Mouse (Mus musculus) stomach, embryonic 14.5 days (tissue): ENCODE measurements at regions not wholly inside any gene's neighbourhood (a gene's known extent, or its start where the extent isn't known, plus 50 kb on each side); places are given as distances from the start of the nearest gene placed in this dataset.

ENCODE experiments used
- ATAC-seq: fragments of 200-750 bp; cut with Nextera tagmentation; 2 replicates; pipeline ENCODE4 v1.8.0; 2017; ENCODE audit warnings: low read depth, moderate TSS enrichment; ENCODE audit not compliant: insufficient number of reproducible peaks, insufficient read depth, low FRiP score
- H3K27ac ChIP-seq: fragments of 300-500 bp; sonication (generic); 2 replicates; pipeline ENCODE4 v1.5.1; 2014; ENCODE audit warnings: mild to moderate bottlenecking, low read length, moderate library complexity, mixed read lengths
- H3K27me3 ChIP-seq: fragments of 300-500 bp; sonication (generic); 2 replicates; pipeline ENCODE4 v1.6.1; 2014; ENCODE audit warnings: low read length, control low read depth, mixed read lengths; ENCODE audit not compliant: control insufficient read depth, insufficient read depth
- H3K36me3 ChIP-seq: fragments of 300-500 bp; sonication (generic); 2 replicates; pipeline ENCODE4 v1.6.1; 2014; ENCODE audit warnings: mild to moderate bottlenecking, control low read depth, low read length, moderate library complexity, mixed read lengths; ENCODE audit not compliant: control insufficient read depth, insufficient read depth
- H3K4me1 ChIP-seq: fragments of 300-500 bp; sonication (generic); 2 replicates; pipeline ENCODE4 v1.6.1; 2014; ENCODE audit warnings: low read length, control low read depth, mixed read lengths; ENCODE audit not compliant: control insufficient read depth, insufficient read depth
- H3K4me2 ChIP-seq: fragments of 300-500 bp; sonication (generic); replicated peaks from 2 replicates; pipeline ENCODE4 v1.6.1; 2014; ENCODE audit warnings: low read depth, low read length, control low read depth
- H3K4me3 ChIP-seq: fragments of 300-500 bp; sonication (generic); 2 replicates; pipeline ENCODE4 v1.5.1; 2014; ENCODE audit warnings: low read depth, low read length, control low read depth
- H3K9ac ChIP-seq: fragments of 300-500 bp; sonication (generic); replicated peaks from 2 replicates; pipeline ENCODE4 v1.6.1; 2014; ENCODE audit warnings: low read depth, mild to moderate bottlenecking, control low read depth, low read length, moderate library complexity, mixed read lengths
- H3K9me3 ChIP-seq: fragments of 300-500 bp; sonication (generic); 2 replicates; pipeline ENCODE4 v1.6.1; 2016; ENCODE audit warnings: low read depth, low read length, control low read depth; ENCODE audit not compliant: control insufficient read depth
- WGBS: fragments of 180-500 bp; shearing (Covaris S2); extraction: QIAGEN DNeasy Blood & Tissue Kit; methylation state at CpG from one replicate; pipeline ENCODE4 v1.1.7; 2014; 5-methylcytosine and 5-hydroxymethylcytosine counted together

DNA sequence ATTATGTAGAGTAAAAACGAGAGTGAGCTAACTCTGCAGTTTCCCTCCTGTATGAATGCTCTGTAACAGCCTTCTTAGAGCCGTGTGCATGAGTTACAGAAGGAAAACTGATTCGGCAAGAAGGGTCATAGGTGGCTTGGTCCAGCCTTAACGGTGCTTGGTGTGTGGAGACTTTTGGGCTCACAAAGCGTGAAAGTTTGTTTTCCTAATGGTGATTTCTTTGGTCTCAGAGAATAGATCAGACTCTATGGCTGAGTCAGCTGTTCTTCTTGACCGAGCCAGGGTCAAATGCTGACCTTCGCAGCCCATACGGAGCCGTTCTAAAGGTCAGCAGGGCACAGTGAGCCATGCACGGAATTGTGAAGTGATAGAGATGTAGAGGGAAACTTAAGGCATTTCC, 294.1 kb upstream of the Mon1b start:
- WGBS = 59% methylated on average over 10 of the region's 10 CpGs
- Histone ChIP-seq H3K9me3 (no peaks in the 10 kb centered on the region), H3K4me3 (no peak overlapping the region), H3K9ac (no peak overlapping the region), H3K4me1 (no peaks in the 10 kb centered on the region), H3K27ac (no peak overlapping the region), H3K4me2 (no peak overlapping the region), H3K27me3 (no peaks in the 10 kb centered on the region), H3K36me3 (no peaks in the 10 kb centered on the region)
- no peak for ATAC-seq

DNA sequence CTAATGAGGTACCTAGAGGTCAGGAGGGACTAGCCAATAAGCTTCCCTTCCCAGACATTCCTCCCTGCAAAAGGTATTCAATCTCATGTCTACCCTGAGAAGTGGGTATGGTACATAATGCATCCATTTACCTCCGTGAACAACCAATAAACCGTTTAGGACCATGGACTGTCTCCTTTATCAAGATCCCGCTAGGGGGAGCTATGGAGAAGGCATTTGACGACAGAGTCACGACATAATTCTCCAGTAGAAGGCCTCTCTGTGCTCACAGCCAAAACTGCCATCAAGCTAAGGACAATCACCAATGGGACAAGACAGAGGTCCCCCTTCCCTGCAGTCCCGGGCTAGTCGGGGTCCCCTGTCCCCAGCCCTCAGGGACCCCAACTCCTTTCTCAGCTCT, 273.5 kb upstream of the Mon1b start:
- 58% methylated on average over 7 of the region's 7 CpGs for WGBS

DNA sequence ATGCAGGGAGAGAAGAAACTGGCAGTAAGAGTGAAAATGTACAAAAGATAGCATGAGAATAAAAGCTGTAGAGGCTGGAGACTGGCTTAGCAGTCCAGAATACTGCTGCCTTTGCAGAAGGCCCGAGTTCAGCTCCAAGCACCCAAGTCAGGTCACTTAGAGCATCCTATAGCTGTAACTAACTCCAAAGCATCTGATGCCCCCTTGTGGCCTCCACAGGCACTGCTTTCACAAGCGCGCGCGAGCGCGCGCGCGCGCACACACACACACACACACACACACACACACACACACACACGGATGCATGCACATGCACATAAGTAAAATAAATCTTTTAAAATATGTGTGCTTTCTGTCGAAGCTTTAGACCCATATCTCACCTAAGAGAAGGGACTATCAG, 271.2 kb upstream of the Mon1b start:
- Histone ChIP-seq H3K4me2 (no peak overlapping the region), H3K36me3 (no peaks in the 10 kb centered on the region), H3K4me1 (no peaks in the 10 kb centered on the region), H3K4me3 (no peak overlapping the region), H3K27ac (no peak overlapping the region), H3K27me3 (no peaks in the 10 kb centered on the region), H3K9me3 (no peaks in the 10 kb centered on the region), H3K9ac (no peak overlapping the region)
- ATAC-seq = no peak
- WGBS = 92% methylated on average over 13 of the region's 13 CpGs

More for the DNA sequence above, 273.5 kb upstream of the Mon1b start:
- H3K36me3 ChIP-seq = no peaks in the 10 kb centered on the region
- no peak for ATAC-seq
- no peaks in the 10 kb centered on the region for H3K4me1 ChIP-seq
- H3K9me3 ChIP-seq = no peaks in the 10 kb centered on the region
- H3K4me2 ChIP-seq = no peak overlapping the region
- H3K4me3 ChIP-seq = no peak overlapping the region
- H3K27ac ChIP-seq = no peak overlapping the region
- H3K27me3 ChIP-seq = no peaks in the 10 kb centered on the region
- no peak overlapping the region for H3K9ac ChIP-seq

DNA sequence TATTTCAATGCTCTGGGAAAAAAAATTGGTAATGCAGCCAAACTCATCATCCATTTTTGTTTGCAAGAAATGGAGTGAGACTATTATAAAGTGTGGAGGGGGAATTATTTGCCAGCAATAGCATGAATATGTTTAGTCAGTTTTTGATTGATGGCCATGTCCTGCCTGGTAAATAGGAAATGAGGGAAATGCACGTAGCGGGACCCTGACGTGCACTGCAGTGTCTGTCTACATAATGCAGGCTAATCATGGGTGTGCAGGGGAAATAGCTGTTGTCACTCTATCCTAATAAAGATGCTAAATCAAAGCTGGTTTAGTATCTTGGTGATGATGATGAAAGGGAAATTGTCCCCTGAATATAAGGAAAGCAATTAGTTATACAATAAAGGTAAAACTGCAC, 251.9 kb upstream of the Mon1b start:
- no peak for ATAC-seq
- H3K4me2 ChIP-seq = no peak overlapping the region
- no peak overlapping the region for H3K9ac ChIP-seq
- WGBS = 11% methylated on average over 3 of the region's 3 CpGs
- H3K9me3 ChIP-seq = no peaks in the 10 kb centered on the region
- H3K27ac ChIP-seq = no peak overlapping the region
- no peaks in the 10 kb centered on the region for H3K36me3 ChIP-seq
- no peak overlapping the region for H3K4me3 ChIP-seq
- peaks cover 8% of the 10 kb centered on the region; the same call in 1 of the 2 replicates for H3K4me1 ChIP-seq
- no peaks in the 10 kb centered on the region for H3K27me3 ChIP-seq

DNA sequence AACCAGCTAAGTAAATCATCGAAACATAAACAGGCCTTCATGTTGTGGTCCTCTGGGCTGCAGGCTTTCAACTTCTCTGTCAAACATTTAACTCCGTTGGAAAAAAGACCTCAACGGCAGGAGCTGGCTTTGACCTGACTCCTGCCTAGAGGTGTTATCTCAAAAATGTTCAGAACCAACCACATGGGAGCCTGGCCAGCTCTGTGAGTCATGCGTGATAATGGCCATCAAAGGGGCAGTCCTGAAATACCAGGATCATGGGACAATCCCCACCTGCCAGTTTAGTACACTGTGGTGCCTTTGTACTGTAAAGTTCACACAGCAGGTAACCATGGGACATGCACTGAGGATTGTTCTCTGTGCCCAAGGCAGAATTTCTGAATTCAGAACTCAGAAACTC, 251.4 kb upstream of the Mon1b start:
- Histone ChIP-seq H3K4me3 (no peak overlapping the region), H3K27ac (no peak overlapping the region), H3K9ac (no peak overlapping the region), H3K27me3 (no peaks in the 10 kb centered on the region), H3K9me3 (no peaks in the 10 kb centered on the region), H3K4me2 (no peak overlapping the region), H3K36me3 (no peaks in the 10 kb centered on the region), H3K4me1 (peaks cover 8% of the 10 kb centered on the region; the same call in 1 of the 2 replicates)
- peak; percentile 79; the same call in 1 of the 2 replicates for ATAC-seq
- WGBS = 18% methylated on average over 4 of the region's 4 CpGs

DNA sequence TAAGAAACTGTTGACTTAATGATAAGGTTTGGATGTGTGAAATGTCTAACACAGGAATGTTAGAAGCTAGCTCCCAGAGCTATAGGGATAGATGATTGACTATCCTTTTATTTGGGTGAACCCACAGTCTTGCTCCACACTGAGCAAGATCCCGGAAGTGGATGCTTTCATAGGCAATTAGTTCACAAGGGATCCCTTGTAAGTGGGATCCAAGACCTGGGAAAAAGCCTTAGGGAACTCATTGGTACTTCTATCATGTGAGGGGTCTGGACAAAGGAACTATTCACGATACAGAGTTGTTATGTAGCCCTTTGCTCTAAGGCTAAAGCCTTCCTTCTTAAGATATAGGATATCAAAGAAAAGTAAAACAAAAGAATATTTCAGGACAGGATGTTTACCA, 245.9 kb upstream of the Mon1b start:
- WGBS = 35% methylated on average over 2 of the region's 2 CpGs
- Histone ChIP-seq H3K9ac (no peak overlapping the region), H3K4me1 (0 out of 2 replicates have a peak, but pooled peaks cover 2% of the 10 kb centered on the region), H3K9me3 (no peaks in the 10 kb centered on the region), H3K36me3 (no peaks in the 10 kb centered on the region), H3K4me2 (no peak overlapping the region), H3K27ac (no peak overlapping the region), H3K27me3 (no peaks in the 10 kb centered on the region), H3K4me3 (no peak overlapping the region)
- no peak for ATAC-seq

DNA sequence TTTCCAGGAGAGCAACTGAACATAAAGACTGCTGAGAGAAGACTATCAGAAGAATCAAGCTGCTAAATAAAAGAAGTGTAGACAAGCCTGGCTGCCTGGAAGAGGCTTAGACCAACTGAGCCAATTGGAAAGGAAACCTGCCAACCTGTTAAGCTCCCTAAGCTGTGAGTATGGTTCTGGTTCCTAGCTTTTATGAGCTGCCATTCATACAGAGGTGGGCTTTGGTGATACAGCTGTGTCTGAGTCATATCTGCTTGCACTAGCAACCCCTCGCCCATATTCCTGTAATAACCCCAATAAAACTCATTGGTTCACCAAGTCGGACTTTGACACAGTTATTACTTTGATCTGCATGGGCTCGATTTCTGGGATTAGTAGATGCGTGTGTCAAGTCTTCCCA, 245.3 kb upstream of the Mon1b start:
- Histone ChIP-seq H3K9me3 (no peaks in the 10 kb centered on the region), H3K4me3 (no peak overlapping the region), H3K9ac (no peak overlapping the region), H3K36me3 (no peaks in the 10 kb centered on the region), H3K4me2 (no peak overlapping the region), H3K27me3 (no peaks in the 10 kb centered on the region), H3K27ac (no peak overlapping the region), H3K4me1 (0 out of 2 replicates have a peak, but pooled peaks cover 2% of the 10 kb centered on the region)
- 51% methylated on average over 4 of the region's 4 CpGs for WGBS
- ATAC-seq = no peak

DNA sequence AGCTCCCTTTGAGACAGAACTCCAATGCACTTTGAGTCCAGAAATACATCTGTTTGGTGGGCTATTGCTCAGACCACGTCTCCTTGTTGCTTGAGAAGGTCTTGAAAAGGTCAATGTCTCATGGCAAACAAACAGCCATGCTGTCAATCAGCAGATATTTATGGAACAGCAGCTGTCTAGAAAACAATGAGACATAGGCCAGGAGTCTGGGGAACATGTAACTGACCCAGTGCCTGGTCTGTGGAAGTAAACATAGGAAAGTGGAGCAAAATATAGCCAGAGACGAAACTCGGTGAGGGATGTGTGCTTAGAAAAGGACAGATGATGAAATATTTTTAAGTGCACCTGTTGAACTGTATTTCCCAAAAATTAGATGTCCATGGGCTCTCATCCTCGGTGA, 241.1 kb upstream of the Mon1b start:
- ATAC-seq = no peak
- Histone ChIP-seq H3K4me1 (0 out of 2 replicates have a peak, but pooled peaks cover 2% of the 10 kb centered on the region), H3K27ac (no peak overlapping the region), H3K9me3 (no peaks in the 10 kb centered on the region), H3K4me2 (no peak overlapping the region), H3K36me3 (no peaks in the 10 kb centered on the region), H3K27me3 (no peaks in the 10 kb centered on the region), H3K4me3 (no peak overlapping the region), H3K9ac (no peak overlapping the region)
- 55% methylated on average over 4 of the region's 4 CpGs for WGBS

DNA sequence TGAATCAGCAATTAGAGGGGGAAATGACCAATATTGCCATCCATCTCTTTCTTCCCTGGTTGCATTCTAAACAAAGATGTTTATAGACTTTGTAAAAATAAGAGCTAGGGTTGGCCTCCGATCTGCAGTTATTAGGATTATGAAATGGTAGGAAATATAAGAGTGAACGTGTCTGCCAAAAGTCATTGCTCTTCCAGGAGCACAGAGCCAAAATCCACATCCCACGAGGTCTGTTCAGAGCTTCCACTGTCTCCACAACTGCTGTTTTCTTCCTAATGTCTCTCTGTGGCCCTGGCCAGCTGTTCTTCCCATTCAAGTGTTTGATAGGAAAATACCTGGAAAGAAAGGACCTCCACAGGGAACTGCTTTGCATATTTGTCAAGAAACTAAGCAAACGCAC, 230.2 kb upstream of the Mon1b start:
- no peak overlapping the region for H3K9ac ChIP-seq
- no peaks in the 10 kb centered on the region for H3K36me3 ChIP-seq
- H3K27me3 ChIP-seq = no peaks in the 10 kb centered on the region
- H3K27ac ChIP-seq = no peak overlapping the region
- WGBS = 48% methylated on average over 4 of the region's 4 CpGs
- ATAC-seq = no peak
- no peaks in the 10 kb centered on the region for H3K9me3 ChIP-seq
- no peak overlapping the region for H3K4me3 ChIP-seq
- H3K4me1 ChIP-seq = no peaks in the 10 kb centered on the region
- H3K4me2 ChIP-seq = no peak overlapping the region
